Mouse (Mus musculus) CD4-positive naive resting alpha-beta T cell, adult 57 days (primary cell): ENCODE results near the gene Ssr1. TPM values are rescaled to one million over a fixed set of nuclear protein-coding genes. Genes with fewer than 3 reads are reported as not detected.

Source experiments
- total RNA-seq: library from RNA; stranded (reverse); gene quantifications from one replicate; pipeline ENCODE4 v1.2.4, GENCODE M21; 2023

Gene Ssr1
- total RNA-seq, result 56.5 TPM

GRCm38 (mm10) chr13:37993704-37994404 is at the start of gene Ssr1:
Gene Ssr1, minus strand, starts transcription at chr13:37994217.

GRCm38 (mm10) chr13:38037044-38037687 is 43.1 kb upstream of the Ssr1 start, which contains the start of gene Cage1:
Gene Cage1, minus strand, starts transcription at chr13:38037069.

GRCm38 (mm10) chr13:38036343-38037043 is 42.5 kb upstream of the Ssr1 start, which contains the start of gene Riok1:
Gene Riok1, plus strand, starts transcription at chr13:38036995.

Other genes with a start within 250 kb of the Ssr1 start
- gene Rreb1, start 215.8 kb downstream of the Ssr1 start, total RNA-seq, result 48.1 TPM
- gene Riok1, start 42.8 kb upstream of the Ssr1 start, total RNA-seq, result 220 TPM
- 2.2 TPM for gene Cage1, start 42.9 kb upstream of the Ssr1 start, total RNA-seq
- 0.15 TPM for gene Dsp, start 157.1 kb upstream of the Ssr1 start, total RNA-seq
- gene Snrnp48, start 210.7 kb upstream of the Ssr1 start, total RNA-seq, result 59.2 TPM